Mouse (Mus musculus) kidney, postnatal 25 days (tissue): ENCODE data around the gene Ceacam19.

Experiments used
- DNase-seq, 2 experiments: peaks; one replicate each; pipeline ENCODE4 v3.0.0; 2021; ENCODE audit warnings: mixed read lengths in 2 of 2

The Ceacam19 gene

DNA sequence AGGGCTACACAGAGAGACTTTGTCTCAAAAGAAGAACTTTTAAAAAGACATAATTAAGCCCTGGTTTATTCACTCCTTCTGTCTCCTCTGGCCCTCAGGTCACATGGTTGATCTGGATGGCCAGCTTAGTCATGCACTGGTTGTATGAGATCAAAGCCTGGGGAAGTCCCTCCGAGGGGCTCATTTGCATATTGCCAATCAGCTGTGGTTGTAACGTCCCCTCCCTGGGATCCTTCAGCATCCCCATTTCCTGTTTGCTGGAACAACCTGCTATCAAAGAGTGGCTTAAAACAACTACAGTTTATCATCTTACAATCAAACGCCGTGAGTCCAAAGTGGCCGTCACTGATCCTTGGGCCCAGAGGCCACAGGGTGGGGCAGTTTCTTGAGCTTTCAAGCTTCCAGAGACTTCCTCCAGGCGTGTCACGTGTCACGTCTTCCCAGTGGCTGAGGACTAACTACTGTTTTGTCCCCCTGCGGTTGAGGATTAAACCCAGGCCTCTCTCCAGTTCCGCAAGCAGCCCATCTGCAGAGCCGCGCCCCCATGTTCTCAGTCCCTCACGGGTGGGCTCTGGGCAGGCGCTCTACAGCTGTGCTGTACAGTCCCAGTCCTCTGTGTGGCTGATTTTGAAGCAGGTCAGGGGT, 10.9 kb downstream of the Ceacam19 start:
- no peak for DNase-seq

DNA sequence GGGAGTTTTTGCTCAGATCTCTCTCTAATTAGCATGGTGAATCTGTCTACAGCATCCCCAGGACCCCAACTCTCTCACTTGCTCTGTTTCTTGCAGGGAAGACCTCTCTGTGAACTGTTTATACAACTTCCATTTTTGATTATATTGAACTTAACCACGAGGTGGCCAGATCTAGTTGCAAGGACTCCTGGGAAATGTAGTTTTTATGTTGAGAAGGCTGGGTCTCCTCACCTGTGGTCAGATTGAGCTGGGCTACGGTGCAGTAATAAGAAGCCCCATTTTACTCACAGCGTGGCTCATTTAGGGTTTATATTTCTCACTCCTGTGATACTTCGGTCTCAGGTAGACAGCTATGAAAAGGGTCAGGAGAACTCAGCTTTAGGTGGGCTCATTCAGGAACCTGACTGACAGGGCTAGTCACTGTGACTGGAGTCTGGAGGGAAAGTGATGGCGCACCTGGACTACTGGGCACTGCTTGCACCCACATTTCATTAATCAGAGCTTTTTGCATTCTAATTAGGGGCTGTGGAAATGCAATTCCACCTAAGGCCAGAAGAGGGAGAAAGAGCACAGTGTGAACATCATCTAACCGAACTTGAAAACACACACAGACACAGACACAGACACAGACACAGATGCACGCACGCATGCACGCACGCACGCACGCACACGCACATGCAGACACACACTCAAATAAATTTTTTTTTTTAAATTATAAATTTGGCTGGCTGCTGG, 11.7 kb downstream of the Ceacam19 start:
- DNase-seq, result peak in 1 of 2 experiments; percentile 75

DNA sequence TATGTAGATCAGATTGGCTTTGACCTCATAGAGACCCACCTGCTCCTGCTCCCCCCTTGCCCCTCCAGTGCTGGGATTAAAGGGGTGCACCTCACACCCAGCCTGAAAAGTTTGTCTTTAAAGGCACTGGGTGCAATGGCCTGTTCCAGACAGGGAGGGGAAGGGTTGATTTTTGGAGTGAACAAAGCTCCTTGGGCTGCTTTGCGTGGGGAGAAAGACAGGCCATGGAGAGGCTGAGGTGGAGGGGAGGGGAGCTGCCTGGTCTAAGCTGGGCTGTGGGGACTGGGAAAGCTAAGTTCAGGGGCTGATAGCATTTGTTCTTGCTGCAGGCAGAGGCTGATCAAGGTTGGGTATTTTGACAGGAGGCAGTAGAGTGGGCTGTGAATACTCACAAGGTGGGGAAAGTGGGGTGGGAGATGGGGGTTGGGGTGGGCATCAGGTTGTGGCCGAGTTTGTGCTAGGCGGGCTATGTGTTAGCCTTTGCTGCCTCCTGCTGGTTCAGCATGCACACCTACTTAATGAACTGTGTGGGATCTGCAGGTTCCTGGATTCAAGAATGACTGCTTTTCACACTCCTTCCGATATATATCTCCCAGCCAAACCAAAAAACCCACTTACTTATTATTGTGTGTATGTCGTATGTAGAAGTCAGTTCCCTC, 15.7 kb downstream of the Ceacam19 start:
- peak in 1 of 2 experiments; percentile 69 for DNase-seq

DNA sequence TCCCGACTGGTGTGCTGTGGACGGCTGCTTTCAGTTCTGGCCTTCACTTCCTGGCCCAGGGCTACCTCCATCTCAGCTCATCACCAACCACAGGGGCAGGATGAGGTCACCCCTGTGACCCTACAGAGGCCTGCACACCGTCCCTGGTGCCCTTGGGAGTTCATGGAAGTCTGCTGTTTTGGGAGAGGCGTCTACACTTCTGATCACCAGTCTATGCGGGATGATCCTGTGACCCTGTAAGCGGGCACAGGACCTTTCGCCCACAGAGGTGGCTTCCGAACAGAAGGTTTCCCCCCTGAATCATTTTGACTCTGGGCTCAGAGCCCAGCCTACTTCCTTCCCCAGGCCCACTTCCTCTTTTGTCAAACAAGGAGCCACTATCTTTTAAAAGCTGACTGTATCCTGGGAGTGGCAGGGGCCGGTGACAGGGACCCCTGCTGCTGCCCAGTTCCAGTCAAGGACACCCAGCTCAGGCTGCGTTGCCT, 16.6 kb downstream of the Ceacam19 start:
- DNase-seq, result peak; percentile 37 to 65

DNA sequence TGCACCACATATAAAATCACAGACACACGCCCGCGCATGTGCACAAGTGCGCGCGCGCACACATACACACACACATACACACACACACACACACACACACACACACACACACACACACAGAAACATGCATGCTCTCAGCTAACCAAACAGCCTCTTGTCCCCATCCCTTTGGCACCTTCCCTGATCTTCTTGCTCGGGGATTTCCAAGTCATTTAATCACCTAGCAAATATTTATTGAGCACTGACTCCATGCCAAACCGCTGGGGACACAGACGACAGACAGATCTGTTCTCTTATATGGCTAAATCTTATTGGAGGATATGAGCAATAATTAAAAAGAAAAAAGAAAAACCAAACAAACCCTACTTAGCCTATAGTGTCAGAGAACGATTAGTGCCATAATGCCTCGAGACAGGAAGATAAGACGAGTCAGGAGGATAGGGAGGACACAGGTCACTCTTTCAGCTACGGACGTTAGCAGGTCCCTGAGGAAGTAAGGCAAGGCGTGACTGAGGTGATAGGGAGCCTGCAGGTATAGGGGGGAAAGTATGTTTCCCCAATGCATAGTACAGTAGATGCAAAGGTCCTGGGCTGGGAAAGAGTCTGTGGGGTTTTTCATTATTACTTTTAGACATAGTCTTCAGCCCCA, 19.9 kb downstream of the Ceacam19 start:
- DNase-seq, result no peak

GRCm38 (mm10) chr7:19866490-19866889, 21.3 kb downstream of the Ceacam19 start:
- peak; percentile 61 to 74 for DNase-seq

DNA sequence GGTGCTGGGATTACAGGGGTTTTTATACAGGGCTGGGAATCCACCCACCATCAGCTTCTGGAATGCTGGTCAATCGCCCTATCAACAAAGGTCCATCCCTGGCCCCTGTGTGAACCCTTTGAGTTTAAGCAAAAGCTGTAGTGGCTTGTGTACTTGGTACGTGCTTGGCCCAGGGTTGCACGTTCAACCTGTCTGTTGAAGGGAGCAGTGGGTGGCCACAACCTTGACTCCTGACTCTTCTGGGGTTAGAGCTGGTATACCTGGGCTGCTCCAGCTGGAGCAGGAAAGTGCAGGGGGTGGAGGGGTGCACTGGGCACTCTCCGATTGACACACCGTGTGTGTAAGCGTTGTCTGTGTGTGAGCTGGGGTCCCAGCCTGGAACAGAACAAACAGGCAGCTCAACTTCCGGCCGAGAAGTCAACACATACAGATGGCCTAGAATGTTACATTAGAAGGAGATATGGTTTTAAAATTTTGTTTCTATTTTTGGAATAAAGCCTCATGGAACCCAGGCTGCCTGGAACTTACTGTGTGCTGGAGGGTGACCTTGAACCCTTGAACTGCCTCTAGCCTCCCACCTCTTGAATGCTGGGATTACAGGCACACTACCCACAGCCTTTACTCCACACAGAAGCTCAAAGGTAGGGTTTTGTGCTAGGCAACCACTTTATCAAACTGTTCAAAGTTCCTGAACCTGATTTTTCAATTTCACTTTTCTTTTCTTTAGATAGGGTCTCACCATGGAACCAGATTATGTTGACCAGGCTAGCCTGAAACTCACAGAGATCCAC, 22.3 kb downstream of the Ceacam19 start:
- DNase-seq, result no peak

GRCm38 (mm10) chr7:19864241-19864640, 23.5 kb downstream of the Ceacam19 start:
- peak; percentile 33 to 70 for DNase-seq

GRCm38 (mm10) chr7:19861199-19861598, 26.6 kb downstream of the Ceacam19 start, which contains the start of gene Ceacam16:
Gene Ceacam16, minus strand, starts transcription at chr7:19861299.
- DNase-seq, result no peak

- DNase-seq, result no peak
Measured at GRCm38 (mm10) chr7:19859740-19860139, 28.0 kb downstream of the Ceacam19 start.

GRCm38 (mm10) chr7:19856283-19856682, 31.5 kb downstream of the Ceacam19 start:
- no peak for DNase-seq

DNA sequence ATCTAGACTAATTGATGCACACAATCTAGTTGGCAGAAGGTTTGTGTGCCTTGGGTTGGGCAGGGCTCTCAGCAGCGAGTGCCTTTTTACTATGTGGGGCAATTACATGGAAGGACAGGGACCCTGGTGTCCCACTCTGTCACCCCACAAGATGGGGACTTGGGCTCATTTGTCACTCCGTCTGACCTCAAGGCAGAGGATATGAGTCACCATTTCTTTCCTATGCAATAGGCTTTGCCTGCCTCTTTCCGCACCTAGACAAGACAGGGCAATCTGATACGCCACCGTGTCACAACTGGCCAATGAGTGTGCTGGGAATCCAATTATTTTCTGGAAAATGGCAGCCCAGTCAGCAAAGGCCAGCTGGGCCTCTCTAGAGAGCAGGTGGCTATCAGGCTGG, 32.1 kb downstream of the Ceacam19 start:
- no peak for DNase-seq

- no peak for DNase-seq
Measured at GRCm38 (mm10) chr7:19853526-19853925, 34.2 kb downstream of the Ceacam19 start.

DNA sequence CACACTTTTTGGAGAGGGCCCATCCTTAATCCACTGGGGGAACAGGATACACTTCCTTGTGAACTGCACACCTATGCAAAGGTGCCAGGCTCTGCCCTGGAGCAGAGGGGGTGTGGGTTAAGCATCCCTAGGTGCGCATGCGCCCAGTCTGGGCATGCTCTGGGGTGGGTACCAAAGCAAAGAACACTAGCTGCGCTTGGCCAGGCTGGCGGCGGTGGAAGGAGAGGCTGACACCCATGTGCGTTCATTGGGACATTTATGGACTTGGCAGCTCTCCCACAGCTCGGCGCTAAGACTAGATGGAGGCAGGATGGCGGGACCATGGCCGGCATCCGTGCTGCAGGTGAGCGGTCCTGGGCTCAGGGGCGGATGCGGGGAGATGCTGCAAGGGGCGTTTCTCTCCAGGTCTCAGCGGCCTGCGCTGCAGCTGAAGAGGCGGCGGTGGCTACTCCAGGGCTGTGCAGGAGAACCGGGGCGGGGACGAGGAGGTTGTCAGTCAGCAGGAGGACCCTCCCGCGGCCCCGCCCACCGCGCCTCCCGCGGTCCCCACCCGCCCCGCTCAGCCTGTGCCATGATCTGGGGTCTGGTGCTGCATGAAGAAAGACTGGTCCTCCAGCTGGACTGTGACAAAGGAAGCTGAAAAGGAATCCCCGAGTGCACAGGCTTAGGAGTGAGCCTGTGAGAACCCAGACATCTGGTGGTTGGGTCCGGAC, 35.8 kb downstream of the Ceacam19 start, which contains the start of gene Gm19345:
Gene Gm19345 (plus strand): TSS at position 146 of the 713 bp plus-strand sequence.
- peak in 1 of 2 experiments; percentile 57 for DNase-seq

- DNase-seq, result no peak
Measured at GRCm38 (mm10) chr7:19844521-19845171, 43.1 kb downstream of the Ceacam19 start.

GRCm38 (mm10) chr7:19843561-19843960, 44.2 kb downstream of the Ceacam19 start:
- DNase-seq, result peak; percentile 83 to 84

GRCm38 (mm10) chr7:19842885-19843504, 44.8 kb downstream of the Ceacam19 start:
- peak; percentile 82 to 93 for DNase-seq

GRCm38 (mm10) chr7:19841686-19842413, 45.9 kb downstream of the Ceacam19 start:
- peak; percentile 44 to 80 for DNase-seq

DNA sequence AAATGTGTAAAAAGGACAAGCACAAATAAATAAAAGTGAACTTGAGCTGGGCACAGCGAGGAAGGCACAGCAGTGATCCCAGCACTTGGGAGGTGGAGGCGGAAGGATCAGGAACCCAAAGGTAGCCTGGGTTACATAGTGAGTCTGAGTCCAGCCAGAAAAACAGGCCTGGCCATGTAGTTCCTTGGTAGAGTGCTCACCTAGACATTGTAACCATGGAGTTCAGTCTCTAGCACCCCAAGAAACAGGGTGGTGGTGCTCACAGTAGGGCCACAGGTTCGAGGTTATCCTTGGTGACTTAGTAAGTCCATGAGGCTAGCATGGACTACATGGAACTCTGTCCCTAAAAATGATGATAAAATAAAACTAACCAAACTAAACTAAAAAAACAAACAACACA, 46.8 kb downstream of the Ceacam19 start:
- DNase-seq, result no peak

- DNase-seq, result no peak
Measured at GRCm38 (mm10) chr7:19840371-19840770, 47.4 kb downstream of the Ceacam19 start.
